In genomic region chr13:25189419-25190144, GRCm38 (mm10) we compare ENCODE assay signal across 27 mouse cellular contexts.
DNase-seq lines count a peak whose midpoint lies in the region; ATAC-seq lines count a peak whose summit lies in the region.
"Had no signal": no experiment of that assay in that cellular context is flagged by ENCODE, and none has a peak within 500 bp of the region (broad histone marks: within the 10 kb centered on the region; RNA-seq: fewer than 3 reads in every experiment).

No protein-coding gene starts in this region.

- WGBS in kidney, embryonic 15.5 days = 75% methylated on average over 11 of the region's 11 CpGs
- WGBS in liver, embryonic 15.5 days (ENCODE audit: insufficient replicate concordance) = 36% methylated on average over 11 of the region's 11 CpGs

- H3K4me2 ChIP-seq in kidney, embryonic 15.5 days = no peak overlapping the region
- peak overlapping the region; percentile 62 for H3K4me2 ChIP-seq in liver, embryonic 15.5 days
- H3K4me2 ChIP-seq: embryonic facial prominence, embryonic 12.5 days; forebrain, embryonic 12.5 days; heart, embryonic 12.5 days; hindbrain, embryonic 13.5 days; limb, embryonic 13.5 days had no signal

- H3K9me3 ChIP-seq in kidney, embryonic 15.5 days (replicated peaks) = no peaks in the 10 kb centered on the region
- no peaks in the 10 kb centered on the region for H3K9me3 ChIP-seq in liver, embryonic 15.5 days (replicated peaks)
- H3K9me3 ChIP-seq: embryonic facial prominence, embryonic 12.5 days; forebrain, embryonic 12.5 days; heart, embryonic 12.5 days; hindbrain, embryonic 13.5 days; limb, embryonic 13.5 days had no signal

- H3K27me3 ChIP-seq in kidney, embryonic 15.5 days = no peaks in the 10 kb centered on the region
- no peaks in the 10 kb centered on the region for H3K27me3 ChIP-seq in liver, embryonic 15.5 days
- H3K27me3 ChIP-seq: embryonic facial prominence, embryonic 12.5 days; forebrain, embryonic 12.5 days; heart, embryonic 12.5 days; hindbrain, embryonic 13.5 days; limb, embryonic 13.5 days had no signal

- peaks cover 5% of the 10 kb centered on the region; the same call in 1 of the 2 replicates for H3K4me1 ChIP-seq in kidney, embryonic 15.5 days
- H3K4me1 ChIP-seq in liver, embryonic 15.5 days (replicated peaks) = peaks cover 28% of the 10 kb centered on the region

- H3K4me3 ChIP-seq in kidney, embryonic 15.5 days (replicated peaks) = no peak overlapping the region
- H3K4me3 ChIP-seq in liver, embryonic 15.5 days (replicated peaks) = 0 out of 2 replicates have a peak overlapping the region, but pooled peaks have one; percentile 15
- H3K4me3 ChIP-seq: embryonic facial prominence, embryonic 12.5 days; forebrain, embryonic 12.5 days; heart, embryonic 12.5 days; hindbrain, embryonic 13.5 days; limb, embryonic 13.5 days had no signal

- H3K36me3 ChIP-seq in kidney, embryonic 15.5 days = no peaks in the 10 kb centered on the region
- no peaks in the 10 kb centered on the region for H3K36me3 ChIP-seq in liver, embryonic 15.5 days (replicated peaks)
- H3K36me3 ChIP-seq: embryonic facial prominence, embryonic 12.5 days; forebrain, embryonic 12.5 days; heart, embryonic 12.5 days; hindbrain, embryonic 13.5 days; limb, embryonic 13.5 days had no signal

- H3K9ac ChIP-seq in kidney, embryonic 15.5 days = no peak overlapping the region
- no peak overlapping the region for H3K9ac ChIP-seq in liver, embryonic 15.5 days
- H3K9ac ChIP-seq: embryonic facial prominence, embryonic 12.5 days; forebrain, embryonic 12.5 days; heart, embryonic 12.5 days; hindbrain, embryonic 13.5 days; limb, embryonic 13.5 days had no signal

- no peak overlapping the region for H3K27ac ChIP-seq in kidney, embryonic 15.5 days
- peak overlapping the region; percentile 80 for H3K27ac ChIP-seq in liver, embryonic 15.5 days (replicated peaks)
- H3K27ac ChIP-seq: embryonic facial prominence, embryonic 12.5 days; forebrain, embryonic 12.5 days; hindbrain, embryonic 13.5 days; limb, embryonic 13.5 days; macrophage had no signal

- peak; percentile 60; the same call in 1 of the 2 replicates for ATAC-seq in kidney, embryonic 15.5 days (replicated peaks; ENCODE audit: low FRiP score)
- peak; percentile 99 for ATAC-seq in liver, embryonic 15.5 days (ENCODE audit: insufficient read depth)
- ATAC-seq: CD4-positive, CD25-positive, alpha-beta regulatory T cell, adult 4 months had no signal

- no peak for DNase-seq in kidney, postnatal 10 days
- DNase-seq in liver = peak; percentile 55
- DNase-seq in cerebellum, postnatal 14 days = no peak
- DNase-seq in adrenal gland, postnatal 36 days = no peak
- no peak for DNase-seq in ovary, postnatal 14 days (ENCODE audit: low spot score)
- DNase-seq: adrenal gland, postnatal 14 days; cerebellum, adult 9-10 months; embryo, embryonic 11 days; gastrocnemius, postnatal 14 days; heart, postnatal 4 days; kidney, adult 18-20 months; kidney, postnatal 4 days; lung, adult 2 months; lung, postnatal 10 days; midbrain, embryonic 14.5 days; right cerebral cortex, postnatal 25 days; thymus, adult 2 months; thymus, postnatal 36 days had no signal
